Mouse (Mus musculus) liver, embryonic 14.5 days (tissue): ENCODE data around the gene Icam1. TPM values are rescaled to one million over a fixed set of nuclear protein-coding genes. Genes with fewer than 3 reads are reported as not detected.

Experiments
- ATAC-seq: fragments of 200-750 bp; cut with Nextera tagmentation; 2 replicates; pipeline ENCODE4 v1.8.0; 2017; ENCODE audit warnings: moderate number of reproducible peaks, mild to moderate bottlenecking, moderate library complexity; ENCODE audit not compliant: insufficient read depth
- DNase-seq, 3 experiments: peaks; one replicate each; pipeline ENCODE4 v3.0.0-alpha.2; 2012 to 2013; ENCODE audit warnings: low read depth in 3 of 3, low spot score in 3 of 3
- H3K27ac ChIP-seq: fragments of 300-500 bp; sonication (generic); 2 replicates; pipeline ENCODE4 v1.5.1; 2014; ENCODE audit warnings: moderate library complexity, mild to moderate bottlenecking, control low read depth, inconsistent platforms
- H3K27me3 ChIP-seq: fragments of 300-500 bp; sonication (generic); 2 replicates; pipeline ENCODE4 v1.6.1; 2014; ENCODE audit warnings: mild to moderate bottlenecking, low read length, moderate library complexity; ENCODE audit not compliant: control insufficient read depth, insufficient read depth
- H3K36me3 ChIP-seq: fragments of 300-500 bp; sonication (generic); replicated peaks from 2 replicates; pipeline ENCODE4 v1.6.1; 2014; ENCODE audit warnings: low read depth; ENCODE audit not compliant: control insufficient read depth, insufficient read depth
- H3K4me1 ChIP-seq, 2 experiments: fragments of 200-500 bp in 1 of 2; fragments of 300-500 bp in 1 of 2; sonication (generic) in 1 of 2; replicated peaks; 2 replicates each; pipeline ENCODE4 v1.6.1; 2012 to 2014; ENCODE audit warnings: antibody characterized with exemption in 1 of 2, inconsistent platforms in 1 of 2, low read length in 1 of 2; ENCODE audit not compliant: control insufficient read depth in 2 of 2, insufficient read depth in 2 of 2
- H3K4me2 ChIP-seq: fragments of 300-500 bp; sonication (generic); 2 replicates; pipeline ENCODE4 v1.6.1; 2014; ENCODE audit warnings: low read depth, mild to moderate bottlenecking, control low read depth, moderate library complexity
- H3K4me3 ChIP-seq, 2 experiments: fragments of 200-500 bp in 1 of 2; fragments of 300-500 bp in 1 of 2; sonication (generic) in 1 of 2; 2 replicates each; pipeline ENCODE4 v1.5.1; 2012 to 2014; ENCODE audit warnings: low read depth in 2 of 2, low read length in 2 of 2, mild to moderate bottlenecking in 2 of 2, control low read depth in 1 of 2, inconsistent platforms in 1 of 2, moderate library complexity in 1 of 2; ENCODE audit not compliant: insufficient read depth in 1 of 2
- H3K9ac ChIP-seq: fragments of 300-500 bp; sonication (generic); replicated peaks from 2 replicates; pipeline ENCODE4 v1.6.1; 2014; ENCODE audit warnings: mild to moderate bottlenecking, control low read depth, moderate library complexity
- H3K9me3 ChIP-seq: fragments of 300-500 bp; sonication (generic); 2 replicates; pipeline ENCODE4 v1.6.1; 2016; ENCODE audit warnings: low read length, mixed read lengths; ENCODE audit not compliant: control insufficient read depth
- CTCF ChIP-seq: IDR thresholded peaks from 2 replicates; pipeline ENCODE4 v1.5.1; 2016; ENCODE audit warnings: antibody characterized with exemption, low read depth, control low read depth
- EP300 ChIP-seq: IDR thresholded peaks from 2 replicates; pipeline ENCODE4 v1.6.1; 2016; ENCODE audit warnings: antibody characterized with exemption, low read depth
- WGBS: fragments of 180-500 bp; shearing (Covaris S2); extraction: QIAGEN DNeasy Blood & Tissue Kit; methylation state at CpG from one replicate; pipeline ENCODE4 v1.1.7; 2014; ENCODE audit not compliant: insufficient replicate concordance; 5-methylcytosine and 5-hydroxymethylcytosine counted together
- polyA plus RNA-seq, 2 experiments: library from polyadenylated mRNA; depleted of rRNA in 1 of 2; stranded (reverse) in 1 of 2; unstranded in 1 of 2; fragments of >200 nt; fragmentation: Nextera tagmentation in 1 of 2; extraction: Ambion mirVana in 1 of 2; gene quantifications; 2 replicates each; pipeline versions ENCODE4 v1.2.1 to v1.2.3; 2012 to 2014

The Icam1 gene
- polyA plus RNA-seq, 2 experiments = 6.9 to 7.9 TPM

DNA sequence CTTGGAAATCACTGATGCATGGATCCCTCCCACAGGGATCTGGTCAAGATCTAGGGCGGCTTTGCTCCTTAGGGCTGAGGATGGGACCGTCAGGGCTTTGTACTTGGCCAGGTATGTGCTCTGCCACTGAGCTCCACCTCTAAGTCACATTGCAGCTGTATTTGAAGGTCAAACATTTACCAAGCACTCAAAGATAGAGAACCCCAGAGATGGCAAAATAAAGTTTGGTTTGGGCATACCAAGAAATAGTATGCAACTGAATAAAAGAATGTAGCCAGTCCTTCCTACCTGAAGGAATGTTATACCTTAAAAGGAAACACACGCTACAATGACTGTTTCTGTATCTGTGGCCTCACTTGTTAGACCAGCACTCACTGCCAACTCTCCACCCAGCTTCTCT lies 5.6 kb downstream of the Icam1 start:
- H3K27ac ChIP-seq = no peak overlapping the region
- H3K9ac ChIP-seq = no peak overlapping the region
- DNase-seq (no peak), ATAC-seq (no peak)
- H3K9me3 ChIP-seq = no peaks in the 10 kb centered on the region
- 72% methylated on average over 3 of the region's 3 CpGs for WGBS
- peaks cover 3 to 10% of the 10 kb centered on the region in 2 experiments; a peak in 3 of 4 replicates for H3K4me1 ChIP-seq
- no peak overlapping the region for H3K4me3 ChIP-seq
- no peaks in the 10 kb centered on the region for H3K36me3 ChIP-seq
- no peak overlapping the region for H3K4me2 ChIP-seq
- TF ChIP-seq CTCF (no peak), EP300 (no peak)
- H3K27me3 ChIP-seq = peaks cover 13% of the 10 kb centered on the region

DNA sequence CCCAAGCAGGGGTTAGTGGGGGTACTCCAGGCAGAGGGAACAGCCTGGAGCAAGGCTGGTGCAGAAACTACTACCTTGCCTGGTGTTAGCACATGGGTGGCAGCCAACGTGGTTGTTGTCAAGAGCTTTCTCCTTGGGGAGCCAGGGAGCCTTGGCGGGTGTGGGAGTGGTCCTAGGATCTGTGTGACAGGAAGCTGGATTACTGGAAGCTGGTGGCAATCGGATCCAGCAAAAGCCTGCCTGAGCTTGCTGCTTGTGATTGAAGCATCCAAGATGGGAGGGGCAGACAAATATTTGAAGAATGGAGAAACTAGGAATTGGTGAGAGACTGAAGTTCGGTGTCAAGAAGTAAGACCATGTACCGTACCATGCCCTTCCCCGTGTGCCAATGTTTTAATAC lies 6.5 kb downstream of the Icam1 start:
- TF ChIP-seq CTCF = no peak
- no peak for TF ChIP-seq EP300
- DNase-seq = no peak
- WGBS = 69% methylated on average over 6 of the region's 6 CpGs
- peaks cover 2 to 3% of the 10 kb centered on the region in 2 experiments; a peak in 2 of 4 replicates for H3K4me1 ChIP-seq
- no peak for ATAC-seq
- no peak overlapping the region for H3K4me2 ChIP-seq
- no peak overlapping the region for H3K4me3 ChIP-seq
- no peak overlapping the region for H3K27ac ChIP-seq
- H3K36me3 ChIP-seq = no peaks in the 10 kb centered on the region
- peaks cover 3% of the 10 kb centered on the region for H3K27me3 ChIP-seq
- no peak overlapping the region for H3K9ac ChIP-seq
- H3K9me3 ChIP-seq = no peaks in the 10 kb centered on the region

DNA sequence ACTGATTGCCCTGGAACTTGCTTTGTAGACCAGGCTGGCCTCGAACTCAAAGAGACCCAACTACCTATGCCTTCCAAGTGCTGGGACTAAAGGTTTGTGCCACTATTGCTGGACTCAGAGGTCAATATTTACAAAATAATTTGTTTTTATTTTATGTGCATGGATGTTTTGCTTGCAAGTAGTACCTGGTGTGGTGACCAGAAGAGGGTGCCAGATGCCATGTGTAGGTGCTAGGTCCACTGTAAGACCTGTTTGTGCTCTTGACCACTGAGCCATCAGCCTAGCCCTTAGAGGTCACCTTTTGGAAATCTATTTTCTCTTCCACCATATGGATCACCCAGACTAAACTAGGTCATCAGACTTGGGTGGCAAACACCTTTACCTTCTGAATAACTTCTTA lies 6.9 kb downstream of the Icam1 start:
- Histone ChIP-seq H3K36me3 (no peaks in the 10 kb centered on the region), H3K4me1 (peaks cover 3 to 5% of the 10 kb centered on the region in 2 experiments), H3K27ac (no peak overlapping the region), H3K4me3 (no peak overlapping the region), H3K9ac (no peak overlapping the region), H3K4me2 (no peak overlapping the region), H3K27me3 (no peaks in the 10 kb centered on the region; the same call in 1 of the 2 replicates), H3K9me3 (no peaks in the 10 kb centered on the region)
- DNase-seq (no peak), ATAC-seq (no peak)
- no peak for TF ChIP-seq EP300
- TF ChIP-seq CTCF = peak; percentile 41
- WGBS = 68% methylated on average over 1 of the region's 1 CpGs

DNA sequence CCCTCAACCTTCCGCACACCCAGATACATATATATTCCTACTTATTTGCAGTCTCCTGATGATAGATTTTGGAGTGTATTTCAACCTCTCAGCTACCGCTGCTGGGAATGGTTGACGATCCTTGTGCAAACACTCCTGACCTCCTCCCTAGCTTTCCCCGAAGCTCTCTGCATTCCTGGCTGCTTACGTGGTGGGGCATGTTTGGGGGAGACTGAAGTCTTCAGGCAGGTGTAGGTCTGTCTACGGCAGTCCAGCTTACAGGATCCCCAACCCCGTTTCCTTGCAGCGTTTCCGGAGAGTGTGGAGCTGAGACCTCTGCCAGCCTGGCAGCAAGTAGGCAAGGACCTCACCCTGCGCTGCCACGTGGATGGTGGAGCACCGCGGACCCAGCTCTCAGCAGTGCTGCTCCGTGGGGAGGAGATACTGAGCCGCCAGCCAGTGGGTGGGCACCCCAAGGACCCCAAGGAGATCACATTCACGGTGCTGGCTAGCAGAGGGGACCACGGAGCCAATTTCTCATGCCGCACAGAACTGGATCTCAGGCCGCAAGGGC lies 9.5 kb downstream of the Icam1 start:
- DNase-seq (no peak), ATAC-seq (no peak)
- no peak for TF ChIP-seq EP300
- no peak for TF ChIP-seq CTCF
- Histone ChIP-seq H3K9me3 (no peaks in the 10 kb centered on the region), H3K36me3 (no peaks in the 10 kb centered on the region), H3K27ac (no peak overlapping the region), H3K4me1 (peaks cover 15 to 17% of the 10 kb centered on the region in 2 experiments), H3K4me3 (no peak overlapping the region), H3K4me2 (no peak overlapping the region), H3K27me3 (no peaks in the 10 kb centered on the region), H3K9ac (no peak overlapping the region)
- 80% methylated on average over 19 of the region's 19 CpGs for WGBS

DNA sequence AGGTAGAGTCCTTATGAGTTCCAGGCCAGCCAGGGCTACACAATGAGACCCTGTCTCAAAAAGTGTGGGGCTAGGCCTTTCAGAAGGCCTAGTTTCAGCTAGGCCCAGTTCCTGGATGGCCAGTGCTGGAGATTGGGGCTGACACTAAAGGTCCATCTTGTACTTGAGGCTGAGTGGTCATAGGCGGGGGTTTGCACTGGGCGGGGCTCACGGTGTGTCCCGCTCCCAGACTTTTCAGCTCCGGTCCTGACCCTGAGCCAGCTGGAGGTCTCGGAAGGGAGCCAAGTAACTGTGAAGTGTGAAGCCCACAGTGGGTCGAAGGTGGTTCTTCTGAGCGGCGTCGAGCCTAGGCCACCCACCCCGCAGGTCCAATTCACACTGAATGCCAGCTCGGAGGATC lies 11.1 kb downstream of the Icam1 start:
- Histone ChIP-seq H3K27me3 (peaks cover under 1% of the 10 kb centered on the region), H3K4me1 (peaks cover 20 to 21% of the 10 kb centered on the region in 2 experiments), H3K27ac (peak overlapping the region; percentile 23; the same call in 1 of the 2 replicates), H3K4me2 (no peak overlapping the region), H3K36me3 (no peaks in the 10 kb centered on the region), H3K9me3 (no peaks in the 10 kb centered on the region), H3K4me3 (no peak overlapping the region), H3K9ac (no peak overlapping the region)
- TF ChIP-seq EP300 (no peak), CTCF (no peak)
- DNase-seq = no peak
- WGBS = 84% methylated on average over 12 of the region's 12 CpGs
- no peak for ATAC-seq
